Mouse (Mus musculus) hindbrain, postnatal 0 days (tissue): ENCODE results near the gene Alg10b. TPM values are rescaled to one million over a fixed set of nuclear protein-coding genes. Genes with fewer than 3 reads are reported as not detected.

Source experiments
- ATAC-seq: fragments of 200-750 bp; cut with Nextera tagmentation; 2 replicates; pipeline ENCODE4 v1.8.0; 2017; ENCODE audit warnings: mild to moderate bottlenecking, moderate TSS enrichment, moderate library complexity
- DNase-seq: peaks from one replicate; pipeline ENCODE4 v3.0.0-alpha.2; 2015; ENCODE audit warnings: low spot score
- H3K27ac ChIP-seq: fragments of 300-500 bp; sonication (generic); 2 replicates; pipeline ENCODE4 v1.5.1; 2014; ENCODE audit warnings: mild to moderate bottlenecking
- H3K27me3 ChIP-seq: fragments of 300-500 bp; sonication (generic); 2 replicates; pipeline ENCODE4 v1.6.1; 2014; ENCODE audit warnings: low read length, mixed read lengths; ENCODE audit not compliant: insufficient read depth
- H3K36me3 ChIP-seq: fragments of 300-500 bp; sonication (generic); 2 replicates; pipeline ENCODE4 v1.6.1; 2014; ENCODE audit warnings: low read length, mixed read lengths; ENCODE audit not compliant: insufficient read depth
- H3K4me1 ChIP-seq: fragments of 300-500 bp; sonication (generic); 2 replicates; pipeline ENCODE4 v1.6.1; 2014; ENCODE audit warnings: antibody characterized with exemption, low read length, mixed read lengths; ENCODE audit not compliant: insufficient read depth
- H3K4me2 ChIP-seq: fragments of 300-500 bp; sonication (generic); 2 replicates; pipeline ENCODE4 v1.6.1; 2014; ENCODE audit warnings: low read depth, mild to moderate bottlenecking, low read length, moderate library complexity, mixed read lengths
- H3K4me3 ChIP-seq: fragments of 300-500 bp; sonication (generic); 2 replicates; pipeline ENCODE4 v1.5.1; 2014; ENCODE audit warnings: low read length
- H3K9ac ChIP-seq: fragments of 300-500 bp; sonication (generic); replicated peaks from 2 replicates; pipeline ENCODE4 v1.6.1; 2014; ENCODE audit warnings: mild to moderate bottlenecking, low read length, moderate library complexity, mixed read lengths
- H3K9me3 ChIP-seq: fragments of 300-500 bp; sonication (generic); 2 replicates; pipeline ENCODE4 v1.6.1; 2016; ENCODE audit warnings: low read length, mixed read lengths
- CTCF ChIP-seq: IDR thresholded peaks from 2 replicates; pipeline ENCODE4 v1.5.1; 2016; ENCODE audit warnings: antibody characterized with exemption, control low read depth, low read depth
- WGBS: fragments of 180-500 bp; shearing (Covaris S2); extraction: QIAGEN DNeasy Blood & Tissue Kit; methylation state at CpG from one replicate; pipeline ENCODE4 v1.1.7; 2014; 5-methylcytosine and 5-hydroxymethylcytosine counted together
- microRNA-seq, 2 experiments: library from miRNA; unstranded; fragments of <30 nt; microRNA quantifications; one replicate each; pipeline ENCODE4; 2016
- polyA plus RNA-seq: library from polyadenylated mRNA; unstranded; fragments of >200 nt; fragmentation: Nextera tagmentation; extraction: Ambion mirVana; gene quantifications from 2 replicates; pipeline ENCODE4 v1.2.1, GENCODE M21; 2015
- total RNA-seq: library from RNA; depleted of rRNA; stranded (reverse); fragments of >200 nt; gene quantifications from 2 replicates; pipeline ENCODE4 v1.2.3, GENCODE M21; 2014

Alg10b gene
- total and polyA plus RNA-seq, 2 experiments from 2014 or later: 30.8 to 62.3 TPM

DNA sequence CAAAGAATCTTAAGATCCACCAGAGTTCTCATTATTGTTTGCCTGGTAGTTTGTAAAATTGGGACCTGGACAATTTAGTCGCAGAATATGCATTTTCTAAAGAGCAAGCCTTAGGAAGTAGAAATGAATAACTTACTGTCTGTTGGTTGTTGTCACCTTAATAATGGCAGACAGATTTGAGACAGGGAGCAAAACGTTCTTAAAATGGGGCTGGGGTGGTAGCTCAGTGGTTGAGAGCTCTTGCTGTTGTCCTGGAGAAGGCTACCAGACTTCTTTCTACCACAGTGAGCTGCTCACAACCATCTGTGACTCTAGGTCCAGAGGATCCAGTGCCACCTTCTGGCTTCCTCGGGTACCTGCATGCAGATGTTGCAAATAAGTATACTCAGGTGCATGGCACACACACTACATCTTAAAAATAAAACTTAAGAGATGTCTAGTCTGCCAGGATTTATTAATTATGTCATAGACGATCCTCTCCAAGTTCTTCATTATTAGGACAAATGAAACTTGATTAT lies 1.0 kb downstream of the Alg10b start:
- 64% methylated on average over 4 of the region's 4 CpGs for WGBS
- Histone ChIP-seq H3K36me3 (peaks cover 16% of the 10 kb centered on the region; the same call in 1 of the 2 replicates), H3K4me3 (peak overlapping the region; percentile 64), H3K9me3 (no peaks in the 10 kb centered on the region), H3K4me2 (peak overlapping the region; percentile 77), H3K27ac (no peak overlapping the region), H3K4me1 (peaks cover 6% of the 10 kb centered on the region; the same call in 1 of the 2 replicates), H3K27me3 (no peaks in the 10 kb centered on the region), H3K9ac (peak overlapping the region; percentile 93)
- DNase-seq: peak; percentile 79
- ATAC-seq: no peak
- peak; percentile 73 for TF ChIP-seq CTCF

DNA sequence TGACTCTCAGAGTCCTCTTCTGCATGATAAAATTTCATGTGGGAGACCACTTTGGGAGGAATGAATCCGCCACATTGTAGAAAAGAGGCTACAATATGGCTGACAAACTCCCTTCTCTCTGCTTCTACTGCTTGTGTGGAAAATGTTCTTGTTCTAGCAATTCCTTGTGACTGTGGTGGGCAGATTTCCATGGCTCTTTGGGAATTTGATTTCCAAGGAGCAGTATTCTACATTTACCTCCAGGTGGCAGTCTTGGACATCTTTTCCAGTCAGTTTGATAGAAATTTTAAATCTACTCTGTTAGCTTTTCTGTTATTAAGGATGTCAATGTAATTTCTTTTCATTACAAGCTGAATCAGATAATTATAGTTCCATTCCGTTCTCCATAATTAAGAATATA lies 13.5 kb downstream of the Alg10b start:
- TF ChIP-seq CTCF: peak; percentile 78

DNA sequence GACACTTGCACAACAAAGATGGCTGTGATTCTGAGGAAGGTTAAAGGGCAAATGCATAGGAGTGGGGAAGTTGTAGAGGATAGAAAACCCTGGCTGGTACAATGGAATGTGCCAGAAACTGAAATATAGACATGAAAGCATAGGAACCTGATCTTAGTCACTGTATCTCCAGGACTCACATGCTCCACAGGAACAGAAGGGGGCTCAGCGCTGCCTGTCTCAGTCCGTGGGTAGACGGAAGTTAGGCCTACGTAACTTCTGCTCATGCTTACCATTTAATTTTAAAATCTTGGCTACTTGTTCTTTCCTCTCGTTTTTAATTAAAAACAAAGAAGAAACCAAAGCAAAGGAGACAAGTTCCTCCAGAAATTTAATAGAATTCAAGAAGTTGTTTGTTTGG lies 20.0 kb downstream of the Alg10b start:
- Histone ChIP-seq H3K9ac (no peak overlapping the region), H3K36me3 (no peaks in the 10 kb centered on the region), H3K4me1 (no peaks in the 10 kb centered on the region), H3K27ac (no peak overlapping the region), H3K9me3 (no peaks in the 10 kb centered on the region), H3K4me2 (no peak overlapping the region), H3K4me3 (no peak overlapping the region), H3K27me3 (no peaks in the 10 kb centered on the region)
- ATAC-seq (no peak), DNase-seq (no peak)
- TF ChIP-seq CTCF: no peak
- WGBS: 85% methylated on average over 5 of the region's 5 CpGs

More for the DNA sequence above, 13.5 kb downstream of the Alg10b start:
- H3K9me3 ChIP-seq: no peaks in the 10 kb centered on the region
- ATAC-seq: no peak
- H3K27me3 ChIP-seq: no peaks in the 10 kb centered on the region
- H3K4me3 ChIP-seq: no peak overlapping the region
- no peak overlapping the region for H3K9ac ChIP-seq
- no peaks in the 10 kb centered on the region for H3K4me1 ChIP-seq
- DNase-seq: peak; percentile 87
- H3K4me2 ChIP-seq: no peak overlapping the region
- H3K36me3 ChIP-seq: no peaks in the 10 kb centered on the region
- 37% methylated on average over 2 of the region's 2 CpGs for whole genome bisulfite sequencing
- H3K27ac ChIP-seq: no peak overlapping the region

DNA sequence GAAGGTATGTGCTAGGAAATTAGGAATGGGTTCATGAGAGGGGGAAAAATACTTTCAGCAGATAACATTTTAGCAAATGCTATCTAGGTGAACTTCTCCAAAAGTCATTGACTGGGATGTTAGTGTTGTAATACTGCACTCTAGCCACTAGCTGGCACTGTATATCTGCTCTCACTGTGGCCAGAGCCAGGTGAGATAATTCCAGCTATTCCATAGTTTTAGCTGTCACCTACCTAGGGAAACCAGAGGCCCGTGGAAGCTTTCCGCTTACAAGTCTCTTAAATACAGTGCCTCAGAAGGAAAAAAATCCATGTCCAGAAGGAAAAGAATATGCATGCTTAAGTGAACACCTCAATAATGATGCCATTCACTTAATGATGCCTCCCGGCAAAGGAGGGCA lies 25.6 kb downstream of the Alg10b start:
- ATAC-seq (no peak), DNase-seq (peak; percentile 82)
- no peaks in the 10 kb centered on the region for H3K9me3 ChIP-seq
- H3K4me2 ChIP-seq: no peak overlapping the region
- 37% methylated on average over 3 of the region's 3 CpGs for WGBS
- peak; percentile 99 for TF ChIP-seq CTCF
- H3K27me3 ChIP-seq: no peaks in the 10 kb centered on the region
- H3K27ac ChIP-seq: no peak overlapping the region
- H3K4me1 ChIP-seq: no peaks in the 10 kb centered on the region
- H3K9ac ChIP-seq: no peak overlapping the region
- no peak overlapping the region for H3K4me3 ChIP-seq
- H3K36me3 ChIP-seq: no peaks in the 10 kb centered on the region

DNA sequence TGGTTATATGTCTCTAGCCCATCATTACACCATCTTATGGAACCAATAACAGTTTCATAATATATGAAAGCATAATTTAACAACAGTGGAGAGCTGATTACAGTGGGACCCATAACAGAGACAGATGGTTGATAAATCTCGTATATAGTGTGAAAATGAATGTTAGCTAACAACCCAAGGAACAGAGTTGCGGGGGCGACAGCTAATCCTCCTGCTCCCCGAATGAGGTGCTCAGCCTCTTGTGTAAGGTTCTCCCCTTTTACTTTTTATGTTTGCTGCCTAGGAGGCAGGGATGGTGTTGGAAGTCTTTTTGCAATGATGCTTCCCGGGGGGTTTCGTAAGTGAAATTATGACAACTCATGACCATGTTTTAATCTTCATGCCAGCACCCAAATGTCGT lies 58.8 kb downstream of the Alg10b start:
- TF ChIP-seq CTCF: no peak
- no peak overlapping the region for H3K4me3 ChIP-seq

More for the DNA sequence above, 58.8 kb downstream of the Alg10b start:
- no peaks in the 10 kb centered on the region for H3K36me3 ChIP-seq
- no peak overlapping the region for H3K27ac ChIP-seq
- no peaks in the 10 kb centered on the region for H3K4me1 ChIP-seq
- 92% methylated on average over 7 of the region's 7 CpGs for WGBS
- H3K9ac ChIP-seq: no peak overlapping the region
- no peak overlapping the region for H3K4me2 ChIP-seq
- no peaks in the 10 kb centered on the region for H3K27me3 ChIP-seq
- ATAC-seq (no peak), DNase-seq (no peak)
- H3K9me3 ChIP-seq: no peaks in the 10 kb centered on the region

Small RNAs within 50 kb of the gene (microRNA-seq; reads per million reads assigned to microRNA genes)
- 0.18 to 0.72 reads per million in 2 experiments for gene Mir7648
